Mouse (Mus musculus) forebrain, embryonic 11.5 days (tissue): ENCODE results near the gene Sv2a. TPM values are rescaled to one million over a fixed set of nuclear protein-coding genes. Genes with fewer than 3 reads are reported as not detected.

Experiments used
- ATAC-seq: fragments of 200-750 bp; cut with Nextera tagmentation; replicated peaks from 2 replicates; pipeline ENCODE4 v1.8.0; 2017; ENCODE audit warnings: moderate TSS enrichment; ENCODE audit not compliant: low FRiP score
- DNase-seq: peaks from one replicate; pipeline ENCODE4 v3.0.0-alpha.2; 2017; ENCODE audit warnings: low spot score
- H3K27ac ChIP-seq: fragments of 300-500 bp; sonication (generic); 2 replicates; pipeline ENCODE4 v1.5.1; 2014; ENCODE audit warnings: low read depth, low read length
- H3K27me3 ChIP-seq: fragments of 300-500 bp; sonication (generic); 2 replicates; pipeline ENCODE4 v1.6.1; 2014; ENCODE audit warnings: mild to moderate bottlenecking, low read length, mixed read lengths; ENCODE audit not compliant: control insufficient read depth, insufficient read depth
- H3K36me3 ChIP-seq: fragments of 300-500 bp; sonication (generic); 2 replicates; pipeline ENCODE4 v1.6.1; 2014; ENCODE audit warnings: mild to moderate bottlenecking, low read length, moderate library complexity, mixed read lengths; ENCODE audit not compliant: control insufficient read depth, insufficient read depth
- H3K4me1 ChIP-seq: fragments of 300-500 bp; sonication (generic); replicated peaks from 2 replicates; pipeline ENCODE4 v1.6.1; 2014; ENCODE audit warnings: low read length, mixed read lengths; ENCODE audit not compliant: control insufficient read depth, insufficient read depth
- H3K4me2 ChIP-seq: fragments of 300-500 bp; sonication (generic); 2 replicates; pipeline ENCODE4 v1.6.1; 2014; ENCODE audit warnings: low read depth, mild to moderate bottlenecking, low read length, moderate library complexity, mixed read lengths; ENCODE audit not compliant: severe bottlenecking
- H3K4me3 ChIP-seq: fragments of 300-500 bp; sonication (generic); 2 replicates; pipeline ENCODE4 v1.5.1; 2014; ENCODE audit warnings: low read depth, low read length
- H3K9ac ChIP-seq: fragments of 300-500 bp; sonication (generic); 2 replicates; pipeline ENCODE4 v1.6.1; 2014; ENCODE audit warnings: low read length
- H3K9me3 ChIP-seq: fragments of 300-500 bp; sonication (generic); 2 replicates; pipeline ENCODE4 v1.6.1; 2016; ENCODE audit warnings: low read length, mixed read lengths; ENCODE audit not compliant: control insufficient read depth
- WGBS: fragments of 180-500 bp; shearing (Covaris S2); extraction: QIAGEN DNeasy Blood & Tissue Kit; methylation state at CpG from one replicate; pipeline ENCODE4 v1.1.7; 2014; 5-methylcytosine and 5-hydroxymethylcytosine counted together
- polyA plus RNA-seq: library from polyadenylated mRNA; unstranded; fragments of >200 nt; fragmentation: Nextera tagmentation; extraction: Ambion mirVana; gene quantifications from 2 replicates; pipeline ENCODE4 v1.2.1, GENCODE M21; 2014

The Sv2a gene
- polyA plus RNA-seq, 1 experiment from 2014 or later: 9.0 TPM

- peak within 1 kb of the TSS; percentile 68 for H3K4me2 ChIP-seq
- H3K36me3 ChIP-seq: no peaks in the 10 kb centered on the region
- H3K27me3 ChIP-seq: no peaks in the 10 kb centered on the region
- peak within 1 kb of the TSS; percentile 84 for H3K9ac ChIP-seq
- peak within 1 kb of the TSS; percentile 44 for H3K4me3 ChIP-seq
- under 1% methylated on average over 43 of the region's 43 CpGs for WGBS
- H3K9me3 ChIP-seq: no peaks in the 10 kb centered on the region
- ATAC-seq (peak; percentile 93), DNase-seq (peak; percentile 85)
- H3K27ac ChIP-seq: peak within 1 kb of the TSS; percentile 98
- H3K4me1 ChIP-seq: peaks cover 10% of the 10 kb centered on the region; the same call in 1 of the 2 replicates
Observed at GRCm38 (mm10) chr3:96220765-96221639, 40.1 kb downstream of the Sv2a start, which contains the start of the genes Hist2h2ac and Hist2h2be. Gene Hist2h2ac, minus strand, starts transcription at chr3:96220880. Gene Hist2h2be, plus strand, starts transcription at chr3:96221119.

- no peak for DNase-seq
- Histone ChIP-seq H3K4me1 (peaks cover 10% of the 10 kb centered on the region; the same call in 1 of the 2 replicates), H3K27ac (peak overlapping the region; percentile 98), H3K36me3 (no peaks in the 10 kb centered on the region), H3K9me3 (no peaks in the 10 kb centered on the region), H3K27me3 (no peaks in the 10 kb centered on the region), H3K9ac (peak overlapping the region; percentile 84), H3K4me2 (peak overlapping the region; percentile 68), H3K4me3 (peak overlapping the region; percentile 44)
- no peak for ATAC-seq
- WGBS: 22% methylated on average over 9 of the region's 9 CpGs
Observed at GRCm38 (mm10) chr3:96221640-96222038, 40.7 kb downstream of the Sv2a start.

- ATAC-seq: no peak
- Histone ChIP-seq H3K36me3 (no peaks in the 10 kb centered on the region), H3K9me3 (no peaks in the 10 kb centered on the region), H3K4me1 (peaks cover 12% of the 10 kb centered on the region; the same call in 1 of the 2 replicates), H3K4me2 (peak overlapping the region; percentile 24), H3K27me3 (no peaks in the 10 kb centered on the region), H3K27ac (no peak overlapping the region), H3K9ac (no peak overlapping the region), H3K4me3 (no peak overlapping the region)
- WGBS: 90% methylated on average over 4 of the region's 4 CpGs
- no peak for DNase-seq
Observed at GRCm38 (mm10) chr3:96222774-96223173, 41.8 kb downstream of the Sv2a start.

- H3K9me3 ChIP-seq: no peaks in the 10 kb centered on the region
- H3K4me1 ChIP-seq: peaks cover 10% of the 10 kb centered on the region; the same call in 1 of the 2 replicates
- peak overlapping the region; percentile 35 for H3K9ac ChIP-seq
- WGBS: 10% methylated on average over 2 of the region's 2 CpGs
- no peak overlapping the region for H3K4me3 ChIP-seq
- no peak overlapping the region for H3K27ac ChIP-seq
- no peaks in the 10 kb centered on the region for H3K36me3 ChIP-seq
- no peak for ATAC-seq
- no peak for DNase-seq
- H3K4me2 ChIP-seq: no peak overlapping the region
- H3K27me3 ChIP-seq: no peaks in the 10 kb centered on the region
Observed at GRCm38 (mm10) chr3:96225421-96225820, 44.5 kb downstream of the Sv2a start.

GRCm38 (mm10) chr3:96226695-96227648, 46.0 kb downstream of the Sv2a start:
- no peak overlapping the region for H3K9ac ChIP-seq
- 77% methylated on average over 8 of the region's 8 CpGs for WGBS

GRCm38 (mm10) chr3:96228828-96229227, 47.9 kb downstream of the Sv2a start:
- Histone ChIP-seq H3K4me2 (no peak overlapping the region), H3K9me3 (no peaks in the 10 kb centered on the region), H3K9ac (no peak overlapping the region), H3K4me3 (no peak overlapping the region), H3K4me1 (peaks cover 5% of the 10 kb centered on the region; the same call in 1 of the 2 replicates), H3K27me3 (no peaks in the 10 kb centered on the region), H3K27ac (no peak overlapping the region), H3K36me3 (no peaks in the 10 kb centered on the region)
- DNase-seq (no peak), ATAC-seq (no peak)
- whole genome bisulfite sequencing: 81% methylated on average over 2 of the region's 2 CpGs

More at GRCm38 (mm10) chr3:96226695-96227648, 46.0 kb downstream of the Sv2a start:
- Histone ChIP-seq H3K27me3 (no peaks in the 10 kb centered on the region), H3K4me1 (peaks cover 10% of the 10 kb centered on the region; the same call in 1 of the 2 replicates), H3K27ac (no peak overlapping the region), H3K9me3 (no peaks in the 10 kb centered on the region), H3K4me3 (no peak overlapping the region), H3K4me2 (no peak overlapping the region), H3K36me3 (no peaks in the 10 kb centered on the region)
- no peak for ATAC-seq
- no peak for DNase-seq

- H3K4me1 ChIP-seq: 0 out of 2 replicates have a peak, but pooled peaks cover 2% of the 10 kb centered on the region
- no peak for DNase-seq
- H3K9me3 ChIP-seq: no peaks in the 10 kb centered on the region
- no peaks in the 10 kb centered on the region for H3K27me3 ChIP-seq
- no peak overlapping the region for H3K4me2 ChIP-seq
- no peaks in the 10 kb centered on the region for H3K36me3 ChIP-seq
- H3K27ac ChIP-seq: no peak overlapping the region
- H3K4me3 ChIP-seq: no peak overlapping the region
- H3K9ac ChIP-seq: no peak overlapping the region
- 79% methylated on average over 2 of the region's 2 CpGs for WGBS
- ATAC-seq: no peak
Observed at GRCm38 (mm10) chr3:96230404-96230803, 49.5 kb downstream of the Sv2a start.
